Mouse (Mus musculus) forebrain, embryonic 12.5 days (tissue): ENCODE results near the gene Cpne6. TPM values are rescaled to one million over a fixed set of nuclear protein-coding genes. Genes with fewer than 3 reads are reported as not detected.
A peak's percentile ranks its signal among the peaks of the same experiment; 100 is the strongest.

Source experiments
- ATAC-seq: fragments of 200-750 bp; cut with Nextera tagmentation; 2 replicates; pipeline ENCODE4 v1.8.0; 2017; ENCODE audit warnings: moderate TSS enrichment; ENCODE audit not compliant: low FRiP score
- H3K27ac ChIP-seq: fragments of 300-500 bp; sonication (generic); 2 replicates; pipeline ENCODE4 v1.5.1; 2016; ENCODE audit warnings: mild to moderate bottlenecking
- H3K27me3 ChIP-seq: fragments of 300-500 bp; sonication (generic); 2 replicates; pipeline ENCODE4 v1.6.1; 2016; ENCODE audit warnings: mild to moderate bottlenecking
- H3K36me3 ChIP-seq: fragments of 300-500 bp; sonication (generic); replicated peaks from 2 replicates; pipeline ENCODE4 v1.6.1; 2016; ENCODE audit warnings: mild to moderate bottlenecking
- H3K4me1 ChIP-seq: fragments of 300-500 bp; sonication (generic); 2 replicates; pipeline ENCODE4 v1.6.1; 2016
- H3K4me2 ChIP-seq: fragments of 300-500 bp; sonication (generic); 2 replicates; pipeline ENCODE4 v1.6.1; 2016; ENCODE audit warnings: mild to moderate bottlenecking, moderate library complexity
- H3K4me3 ChIP-seq: fragments of 300-500 bp; sonication (generic); replicated peaks from 2 replicates; pipeline ENCODE4 v1.5.1; 2016; ENCODE audit warnings: mild to moderate bottlenecking
- H3K9ac ChIP-seq: fragments of 300-500 bp; sonication (generic); 2 replicates; pipeline ENCODE4 v1.6.1; 2016; ENCODE audit warnings: mild to moderate bottlenecking
- H3K9me3 ChIP-seq: fragments of 300-500 bp; sonication (generic); 2 replicates; pipeline ENCODE4 v1.6.1; 2016
- WGBS: fragments of 180-500 bp; shearing (Covaris S2); methylation state at CpG from one replicate; pipeline ENCODE4 v1.1.7; 2016; 5-methylcytosine and 5-hydroxymethylcytosine counted together
- polyA plus RNA-seq: library from polyadenylated mRNA; unstranded; fragments of >200 nt; fragmentation: Nextera tagmentation; extraction: Ambion mirVana; gene quantifications from 2 replicates; pipeline ENCODE4 v1.2.1, GENCODE M21; 2016

The Cpne6 gene
- 0.55 and 0.90 TPM in 2 replicates for polyA plus RNA-seq

DNA sequence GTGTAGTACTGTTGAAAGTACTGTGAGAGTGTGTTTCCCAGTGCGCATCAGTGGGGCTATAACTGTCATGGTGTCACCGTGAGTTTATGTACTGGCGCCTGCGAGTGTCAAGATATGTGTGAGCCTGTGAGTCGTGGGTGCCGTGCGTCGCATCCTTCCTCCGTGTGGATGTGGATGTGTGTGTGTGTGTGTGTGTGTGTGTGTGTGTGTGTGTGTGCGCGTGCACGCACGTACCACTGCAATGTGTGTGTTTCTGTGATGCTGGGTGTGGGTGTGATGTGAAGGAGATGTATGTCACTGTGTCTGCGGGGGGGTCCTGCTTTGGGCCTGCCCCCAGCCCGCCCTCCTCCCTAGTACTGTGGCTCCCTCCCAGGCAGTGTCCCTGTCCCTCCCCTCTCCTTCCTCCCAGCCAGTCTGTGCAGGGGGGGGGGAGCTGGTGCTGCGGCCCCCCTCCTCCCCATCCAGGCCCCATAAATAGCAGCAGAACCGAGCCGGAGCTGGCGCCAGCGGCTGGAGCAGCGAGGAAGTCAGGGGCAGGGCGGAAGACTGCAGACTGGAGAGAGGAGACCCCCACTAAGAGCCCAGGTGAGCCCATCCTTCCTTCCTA lies at the start of gene Cpne6:
Cpne6 (plus strand) TSS at position 321 of the 607 bp plus-strand sequence.
- H3K4me3 ChIP-seq: no peak within 1 kb of the TSS
- ATAC-seq: no peak
- 70% methylated on average over 21 of the region's 22 CpGs for WGBS

GRCm38 (mm10) chr14:55461757-55462156 lies 48.5 kb upstream of the Cpne6 start:
- Histone ChIP-seq H3K9ac (no peak overlapping the region), H3K4me2 (no peak overlapping the region), H3K4me1 (no peaks in the 10 kb centered on the region), H3K36me3 (no peaks in the 10 kb centered on the region), H3K27me3 (0 out of 2 replicates have a peak, but pooled peaks cover 4% of the 10 kb centered on the region), H3K27ac (no peak overlapping the region), H3K9me3 (no peaks in the 10 kb centered on the region), H3K4me3 (no peak overlapping the region)
- no peak for ATAC-seq
- WGBS: 81% methylated on average over 4 of the region's 4 CpGs

More for the DNA sequence above, at the start of gene Cpne6:
- Histone ChIP-seq H3K4me1 (peaks cover 8% of the 10 kb centered on the region; the same call in 1 of the 2 replicates), H3K27me3 (peaks cover 13% of the 10 kb centered on the region), H3K4me2 (no peak within 1 kb of the TSS), H3K27ac (no peak within 1 kb of the TSS), H3K9ac (no peak within 1 kb of the TSS), H3K9me3 (no peaks in the 10 kb centered on the region), H3K36me3 (no peaks in the 10 kb centered on the region; the same call in 1 of the 2 replicates)

GRCm38 (mm10) chr14:55466481-55466880 lies 43.8 kb upstream of the Cpne6 start:
- no peaks in the 10 kb centered on the region for H3K36me3 ChIP-seq
- H3K4me3 ChIP-seq: no peak overlapping the region
- 0 out of 2 replicates have a peak, but pooled peaks cover 11% of the 10 kb centered on the region for H3K27me3 ChIP-seq
- no peak overlapping the region for H3K4me2 ChIP-seq
- H3K9me3 ChIP-seq: no peaks in the 10 kb centered on the region
- H3K4me1 ChIP-seq: no peaks in the 10 kb centered on the region
- no peak overlapping the region for H3K27ac ChIP-seq
- H3K9ac ChIP-seq: no peak overlapping the region
- no peak for ATAC-seq
- WGBS: 79% methylated on average over 4 of the region's 4 CpGs

- Histone ChIP-seq H3K9me3 (no peaks in the 10 kb centered on the region), H3K27me3 (0 out of 2 replicates have a peak, but pooled peaks cover 11% of the 10 kb centered on the region), H3K36me3 (no peaks in the 10 kb centered on the region), H3K4me3 (no peak overlapping the region), H3K4me1 (0 out of 2 replicates have a peak, but pooled peaks cover 2% of the 10 kb centered on the region), H3K9ac (no peak overlapping the region), H3K27ac (no peak overlapping the region), H3K4me2 (no peak overlapping the region)
- WGBS: 84% methylated on average over 7 of the region's 7 CpGs
- ATAC-seq: no peak
Measured at GRCm38 (mm10) chr14:55467108-55467507, 43.1 kb upstream of the Cpne6 start.

DNA sequence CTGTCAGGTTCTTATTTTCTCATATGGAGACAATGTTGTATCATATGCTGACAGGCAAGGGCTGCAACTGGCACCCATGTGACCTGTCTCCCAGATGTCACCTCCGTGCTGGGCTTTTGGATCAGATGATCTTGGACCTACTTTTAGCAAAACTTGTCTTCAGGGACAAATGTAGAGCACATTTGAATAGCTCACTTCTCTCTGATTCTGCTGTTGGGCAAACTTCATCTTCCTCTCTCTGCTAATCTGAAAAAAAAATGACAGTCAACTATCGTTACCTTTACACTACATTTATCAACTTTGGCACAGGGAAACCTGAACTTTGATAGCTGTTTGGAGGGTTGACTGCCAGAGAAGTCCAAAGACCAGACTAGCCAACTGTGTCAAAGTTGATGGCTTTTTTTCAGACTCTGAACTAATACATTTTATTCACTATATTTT lies 41.9 kb upstream of the Cpne6 start:
- ATAC-seq: no peak
- H3K4me3 ChIP-seq: no peak overlapping the region
- no peak overlapping the region for H3K27ac ChIP-seq
- H3K4me1 ChIP-seq: 0 out of 2 replicates have a peak, but pooled peaks cover 2% of the 10 kb centered on the region
- H3K27me3 ChIP-seq: 0 out of 2 replicates have a peak, but pooled peaks cover 11% of the 10 kb centered on the region
- no peaks in the 10 kb centered on the region for H3K36me3 ChIP-seq
- WGBS: 82% methylated on average over 2 of the region's 2 CpGs
- H3K9me3 ChIP-seq: no peaks in the 10 kb centered on the region
- no peak overlapping the region for H3K4me2 ChIP-seq
- no peak overlapping the region for H3K9ac ChIP-seq

- no peak for ATAC-seq
- 85% methylated on average over 2 of the region's 2 CpGs for WGBS
- Histone ChIP-seq H3K36me3 (no peaks in the 10 kb centered on the region), H3K4me2 (no peak overlapping the region), H3K4me1 (0 out of 2 replicates have a peak, but pooled peaks cover 2% of the 10 kb centered on the region), H3K9ac (no peak overlapping the region), H3K4me3 (no peak overlapping the region), H3K9me3 (no peaks in the 10 kb centered on the region), H3K27ac (no peak overlapping the region), H3K27me3 (0 out of 2 replicates have a peak, but pooled peaks cover 11% of the 10 kb centered on the region)
Measured at GRCm38 (mm10) chr14:55469041-55469440, 41.2 kb upstream of the Cpne6 start.

- Histone ChIP-seq H3K4me3 (no peak overlapping the region), H3K4me1 (0 out of 2 replicates have a peak, but pooled peaks cover 2% of the 10 kb centered on the region), H3K36me3 (no peaks in the 10 kb centered on the region), H3K27me3 (0 out of 2 replicates have a peak, but pooled peaks cover 11% of the 10 kb centered on the region), H3K9ac (no peak overlapping the region), H3K4me2 (no peak overlapping the region), H3K27ac (no peak overlapping the region), H3K9me3 (no peaks in the 10 kb centered on the region)
- ATAC-seq: no peak
- 85% methylated on average over 6 of the region's 6 CpGs for WGBS
Measured at GRCm38 (mm10) chr14:55469821-55470220, 40.4 kb upstream of the Cpne6 start.

GRCm38 (mm10) chr14:55470806-55471205 lies 39.4 kb upstream of the Cpne6 start:
- H3K36me3 ChIP-seq: no peaks in the 10 kb centered on the region
- no peak for ATAC-seq
- no peak overlapping the region for H3K27ac ChIP-seq
- H3K27me3 ChIP-seq: 0 out of 2 replicates have a peak, but pooled peaks cover 11% of the 10 kb centered on the region
- no peak overlapping the region; the same call in 1 of the 2 replicates for H3K9ac ChIP-seq
- 19% methylated on average over 10 of the region's 10 CpGs for WGBS
- no peak overlapping the region for H3K4me3 ChIP-seq
- no peak overlapping the region for H3K4me2 ChIP-seq
- no peaks in the 10 kb centered on the region for H3K9me3 ChIP-seq
- H3K4me1 ChIP-seq: 0 out of 2 replicates have a peak, but pooled peaks cover 2% of the 10 kb centered on the region

GRCm38 (mm10) chr14:55475654-55476053 lies 34.6 kb upstream of the Cpne6 start:
- Histone ChIP-seq H3K4me3 (no peak overlapping the region), H3K9me3 (no peaks in the 10 kb centered on the region), H3K4me2 (no peak overlapping the region), H3K27me3 (no peaks in the 10 kb centered on the region), H3K36me3 (no peaks in the 10 kb centered on the region), H3K9ac (no peak overlapping the region), H3K27ac (no peak overlapping the region), H3K4me1 (peaks cover 9% of the 10 kb centered on the region; the same call in 1 of the 2 replicates)
- 67% methylated on average over 2 of the region's 2 CpGs for WGBS
- ATAC-seq: no peak

DNA sequence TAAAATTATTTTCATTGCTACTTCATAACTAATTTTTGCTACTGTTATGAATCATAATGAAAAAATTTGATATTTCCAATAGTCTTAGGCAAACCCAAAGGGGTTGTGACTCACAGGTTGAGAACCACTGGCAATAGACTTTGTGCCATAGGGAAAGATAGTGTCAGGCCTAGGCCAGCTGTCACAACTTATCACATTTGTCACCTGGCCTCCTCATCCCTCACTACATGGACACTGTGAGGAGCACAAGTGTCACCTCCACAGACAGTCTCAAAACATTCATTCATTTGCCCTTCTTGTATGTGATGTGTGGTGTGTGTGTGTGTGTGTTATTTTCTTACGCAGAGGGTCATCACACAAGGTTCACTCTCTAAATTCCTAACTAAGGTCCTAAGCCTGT lies 32.8 kb upstream of the Cpne6 start:
- WGBS: 100% methylated on average over 1 of the region's 1 CpGs

DNA sequence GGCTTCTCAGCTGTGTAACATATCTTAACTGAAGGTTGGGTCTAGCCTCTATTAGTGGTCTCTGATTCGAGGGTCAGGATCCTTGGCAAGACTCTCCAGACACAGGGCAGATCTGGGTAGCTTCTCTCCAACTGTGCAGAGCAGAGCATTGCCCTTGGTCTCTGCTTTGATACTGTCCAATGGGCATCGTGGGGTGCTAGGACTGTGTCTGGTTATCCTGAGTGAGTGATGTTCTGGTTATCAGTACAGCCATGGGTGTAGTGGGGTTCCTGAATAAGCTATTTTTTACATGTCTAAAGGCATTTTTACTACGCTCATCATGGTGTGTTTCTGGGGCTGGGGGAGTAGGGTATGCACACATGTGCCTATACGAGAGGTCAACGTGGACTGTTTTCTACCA lies 32.4 kb upstream of the Cpne6 start:
- Histone ChIP-seq H3K9ac (no peak overlapping the region), H3K4me1 (peaks cover 6% of the 10 kb centered on the region; the same call in 1 of the 2 replicates), H3K4me2 (peak overlapping the region; percentile 67; the same call in 1 of the 2 replicates), H3K9me3 (no peaks in the 10 kb centered on the region), H3K4me3 (no peak overlapping the region), H3K27me3 (no peaks in the 10 kb centered on the region), H3K27ac (no peak overlapping the region), H3K36me3 (0 out of 2 replicates have a peak, but pooled peaks cover 4% of the 10 kb centered on the region)
- no peak for ATAC-seq
- WGBS: 90% methylated on average over 5 of the region's 5 CpGs

More for the DNA sequence above, 32.8 kb upstream of the Cpne6 start:
- ATAC-seq: no peak
- no peak overlapping the region for H3K9ac ChIP-seq
- H3K27ac ChIP-seq: no peak overlapping the region
- H3K27me3 ChIP-seq: no peaks in the 10 kb centered on the region
- no peaks in the 10 kb centered on the region for H3K9me3 ChIP-seq
- peaks cover 6% of the 10 kb centered on the region; the same call in 1 of the 2 replicates for H3K4me1 ChIP-seq
- no peak overlapping the region for H3K4me3 ChIP-seq
- H3K36me3 ChIP-seq: 0 out of 2 replicates have a peak, but pooled peaks cover 4% of the 10 kb centered on the region
- no peak overlapping the region for H3K4me2 ChIP-seq

- peak within 1 kb of the TSS; percentile 56 for H3K4me3 ChIP-seq
- H3K9ac ChIP-seq: peak within 1 kb of the TSS; percentile 69
- ATAC-seq: peak; percentile 96
- H3K36me3 ChIP-seq: 0 out of 2 replicates have a peak, but pooled peaks cover 4% of the 10 kb centered on the region
- H3K27ac ChIP-seq: peak within 1 kb of the TSS; percentile 73
- H3K9me3 ChIP-seq: no peaks in the 10 kb centered on the region
- peaks cover 6% of the 10 kb centered on the region; the same call in 1 of the 2 replicates for H3K4me1 ChIP-seq
- WGBS: 2% methylated on average over 38 of the region's 38 CpGs
- H3K27me3 ChIP-seq: no peaks in the 10 kb centered on the region
- peak within 1 kb of the TSS; percentile 67 for H3K4me2 ChIP-seq
Measured at GRCm38 (mm10) chr14:55478651-55479599, 31.3 kb upstream of the Cpne6 start, which contains the start of gene Dhrs4. Gene Dhrs4, plus strand, starts transcription at chr14:55478758.
